Mouse (Mus musculus): ENCODE measurements at regions not wholly inside any gene's neighbourhood (a gene's known extent, or its start where the extent isn't known, plus 50 kb on each side); places are given as distances from the start of the nearest gene placed in this dataset.

DNA sequence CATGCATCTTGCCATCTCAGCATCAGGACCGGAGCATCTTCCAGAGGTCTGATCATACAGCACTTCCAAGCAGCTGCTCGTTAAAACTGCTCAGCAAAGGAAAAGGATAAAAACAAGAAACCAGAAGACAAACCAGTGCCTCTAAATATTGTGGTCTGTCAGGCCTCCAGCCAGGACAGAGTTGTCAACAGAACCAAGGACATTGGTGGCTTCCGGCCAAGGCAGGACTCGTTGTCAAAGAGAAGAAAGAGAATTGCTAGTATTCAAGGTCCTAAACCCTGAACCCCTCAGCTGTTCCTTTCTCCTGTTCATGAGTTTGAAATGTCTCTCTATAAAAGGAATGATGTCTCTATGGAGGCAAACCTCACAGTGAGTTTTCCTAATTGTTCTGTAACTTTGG lies 155.0 kb downstream of the Sp3 start:
- DNase-seq (ENCODE audit: low spot score): no peak

DNA sequence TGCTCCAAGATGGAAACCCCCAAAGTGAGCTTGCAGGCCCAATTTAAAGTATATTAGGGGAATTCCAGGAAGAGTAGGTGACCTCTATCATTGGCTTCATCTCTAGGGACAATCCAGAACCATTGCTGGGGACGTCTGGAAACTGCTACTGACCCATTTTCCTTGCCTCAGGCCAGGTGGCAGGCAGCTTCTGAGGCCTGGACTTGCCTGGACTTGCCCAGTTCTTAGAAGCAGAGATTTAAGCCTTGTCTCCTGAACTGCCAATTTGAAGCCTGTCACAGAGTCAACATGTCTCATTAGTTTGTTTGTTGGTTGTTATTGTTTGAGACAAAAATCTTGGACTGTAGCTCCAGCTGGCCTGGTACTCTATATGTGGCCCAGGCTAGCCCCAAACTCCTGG lies 151.1 kb downstream of the Sp3 start:
- no peak for DNase-seq (ENCODE audit: low spot score)

DNA sequence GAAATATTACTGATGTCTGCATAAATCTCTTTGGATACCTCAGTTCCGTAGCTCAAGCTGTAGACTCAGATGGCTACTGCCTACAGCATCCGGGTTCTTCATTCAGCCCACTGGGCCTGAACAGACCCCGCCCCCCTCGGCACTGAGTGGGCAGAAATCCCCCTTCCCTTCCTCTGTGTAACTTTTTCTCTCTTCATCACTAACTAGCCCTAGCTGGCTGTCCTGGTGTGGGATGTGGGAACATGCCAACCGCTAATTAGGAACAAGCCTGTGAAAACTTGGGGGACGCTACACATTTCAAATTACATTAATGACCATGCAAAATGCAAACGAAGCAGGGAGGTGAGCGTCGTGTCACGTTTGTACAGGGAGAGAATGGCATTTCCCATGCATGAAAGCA lies 147.5 kb downstream of the Sp3 start:
- DNase-seq (ENCODE audit: low spot score): no peak

- no peak for DNase-seq (ENCODE audit: low spot score)
Observed at GRCm38 (mm10) chr2:72838085-72838727, 142.0 kb downstream of the Sp3 start.

DNA sequence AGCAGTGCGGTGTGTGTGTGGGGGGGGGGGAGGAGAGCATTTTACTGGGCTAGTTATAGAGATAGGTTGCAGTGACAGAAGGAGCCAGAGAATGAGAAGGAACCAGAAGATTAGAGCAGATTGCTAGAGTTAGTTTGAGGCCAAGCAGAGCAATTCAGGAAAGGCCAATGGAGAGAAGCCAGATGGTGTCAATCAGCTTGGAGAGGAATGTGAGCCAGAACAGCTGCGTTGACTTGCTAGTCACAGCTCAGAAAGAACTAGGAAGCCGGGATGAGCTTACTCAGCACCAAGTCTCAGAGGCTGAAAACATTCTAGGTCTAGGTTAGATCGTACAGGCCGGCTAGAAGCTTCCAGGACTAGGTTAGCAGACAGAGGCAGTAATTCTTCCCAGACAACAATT lies 140.6 kb downstream of the Sp3 start:
- DNase-seq (ENCODE audit: low spot score): no peak

DNA sequence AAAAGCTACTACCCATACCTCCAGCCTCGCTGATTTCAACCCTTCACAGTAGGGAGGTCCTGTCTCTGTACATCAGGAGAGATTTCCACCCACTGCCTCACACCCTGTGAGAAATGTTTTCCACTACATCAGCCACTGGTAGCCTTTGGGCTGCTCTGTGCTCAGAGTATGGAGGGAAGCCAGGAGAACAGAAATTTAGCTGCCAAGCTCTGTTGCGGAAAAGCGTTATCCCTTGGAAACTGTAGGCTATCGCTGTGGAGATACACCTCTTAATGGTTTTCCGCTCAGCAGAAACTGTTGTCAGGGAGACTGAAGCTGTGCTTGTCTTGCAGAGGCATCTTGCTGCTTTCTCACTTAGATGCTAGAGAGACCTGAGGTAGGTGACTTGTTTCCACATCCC lies 138.9 kb downstream of the Sp3 start:
- no peak for DNase-seq (ENCODE audit: low spot score)

DNA sequence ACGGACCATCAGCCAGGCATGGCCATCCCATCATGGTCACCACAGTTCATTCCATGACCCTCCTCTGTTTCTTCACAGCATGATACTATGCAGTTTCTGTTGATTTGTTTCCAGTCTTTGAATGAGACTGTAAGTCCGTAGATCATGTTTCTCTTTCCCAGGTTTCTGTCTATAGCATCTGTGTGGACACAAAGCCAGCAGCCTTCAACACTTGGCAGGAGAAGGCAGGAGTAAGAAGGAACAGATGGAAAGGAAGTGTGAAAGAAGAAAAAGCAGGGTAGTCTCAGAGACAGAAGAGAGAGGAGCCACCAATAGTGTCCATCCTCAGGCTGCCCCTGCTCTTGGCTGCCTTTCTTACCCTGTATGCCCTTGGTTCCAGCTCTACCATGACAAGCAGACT lies 136.6 kb downstream of the Sp3 start:
- DNase-seq (ENCODE audit: low spot score): no peak

- no peak for DNase-seq (ENCODE audit: low spot score)
Observed at GRCm38 (mm10) chr2:72849441-72850192, 130.6 kb downstream of the Sp3 start.

DNA sequence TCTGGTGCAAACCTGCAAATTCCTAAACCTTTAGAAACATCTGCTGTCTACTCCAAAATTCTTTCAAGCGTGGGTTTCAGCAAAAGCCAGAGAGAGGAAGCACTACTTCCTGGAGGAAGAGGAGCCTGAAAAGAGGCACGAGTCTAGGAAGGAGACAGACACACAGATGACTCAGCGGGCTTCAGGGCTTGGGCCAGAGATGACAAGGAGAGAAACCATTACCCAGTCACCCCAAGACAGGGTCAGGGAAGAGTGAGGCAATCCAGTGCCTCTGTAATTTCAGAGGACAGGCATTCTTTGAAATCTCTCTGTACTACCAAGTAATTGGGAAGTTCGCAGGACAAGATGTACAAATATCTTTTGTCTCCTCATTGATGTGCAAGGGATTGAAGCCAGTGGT lies 127.7 kb downstream of the Sp3 start:
- DNase-seq (ENCODE audit: low spot score): no peak

DNA sequence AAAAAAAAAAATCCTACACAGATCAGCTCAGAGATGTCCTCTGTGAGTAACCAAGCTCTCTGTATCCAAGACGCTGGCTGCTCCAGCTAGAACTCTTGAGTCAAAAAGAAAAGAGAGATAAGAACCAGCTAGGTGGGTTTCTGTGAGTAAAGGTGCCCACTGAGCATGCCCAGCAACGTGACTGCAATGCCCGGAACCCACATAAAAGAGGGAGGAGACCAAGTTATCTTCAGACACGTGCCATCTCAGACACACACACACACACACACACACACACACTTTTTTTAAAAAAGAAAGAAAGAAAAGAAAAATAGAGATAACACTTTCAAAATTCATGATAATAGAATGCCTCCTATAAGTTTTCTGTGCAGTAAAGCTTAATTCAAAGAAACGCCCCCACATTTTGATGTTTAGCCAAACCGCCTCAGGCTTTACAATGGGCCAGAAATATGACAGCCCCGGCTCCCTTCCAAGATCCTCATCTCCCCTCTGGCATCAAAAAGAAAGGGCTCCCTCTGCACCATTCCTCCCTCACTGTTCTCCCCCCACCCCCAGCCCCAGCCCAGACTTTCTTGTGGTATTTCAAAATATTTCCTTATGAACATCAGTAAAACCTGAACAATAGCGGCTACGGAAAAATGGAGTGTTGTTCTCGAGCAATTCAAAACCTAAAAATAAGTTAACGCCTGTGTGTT lies 124.8 kb downstream of the Sp3 start:
- no peak for DNase-seq (ENCODE audit: low spot score)

DNA sequence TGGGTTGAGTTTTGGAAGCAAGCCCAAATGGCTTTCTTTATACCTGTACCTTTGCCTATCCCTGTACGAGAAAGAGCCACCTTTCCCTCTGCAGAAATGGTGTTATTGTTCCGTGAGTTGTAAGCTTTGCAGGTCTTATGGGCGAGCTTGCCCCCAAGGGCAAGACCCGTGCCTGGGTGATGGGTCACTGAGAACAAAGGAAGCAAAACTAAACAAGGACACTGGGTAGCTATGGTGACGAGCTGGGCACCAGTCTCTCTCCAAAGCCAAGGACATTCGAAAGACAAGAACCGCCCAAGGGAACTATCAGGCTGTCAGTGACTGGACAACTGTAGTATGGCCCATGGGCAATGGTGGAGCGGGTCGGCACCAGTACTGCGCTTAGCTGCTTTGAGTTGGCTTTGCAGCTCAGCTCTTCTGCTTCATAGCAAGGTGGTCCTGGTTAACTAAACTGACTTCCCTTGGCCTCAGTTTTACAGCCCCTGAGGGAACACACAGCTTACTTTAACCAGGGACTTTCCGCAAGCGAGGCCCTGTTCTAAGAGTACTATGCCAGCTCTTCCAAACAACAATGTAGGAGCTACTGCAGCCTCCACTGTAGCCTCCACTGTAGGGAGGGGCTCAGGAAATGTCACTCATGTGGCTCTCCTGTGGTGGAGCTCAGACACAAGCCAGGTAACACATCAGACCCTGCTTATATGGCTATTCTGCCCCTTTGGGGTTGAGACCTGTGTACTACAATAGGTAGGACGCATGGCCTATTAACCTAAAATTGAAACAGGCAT lies 124.1 kb downstream of the Sp3 start:
- DNase-seq (ENCODE audit: low spot score): no peak

DNA sequence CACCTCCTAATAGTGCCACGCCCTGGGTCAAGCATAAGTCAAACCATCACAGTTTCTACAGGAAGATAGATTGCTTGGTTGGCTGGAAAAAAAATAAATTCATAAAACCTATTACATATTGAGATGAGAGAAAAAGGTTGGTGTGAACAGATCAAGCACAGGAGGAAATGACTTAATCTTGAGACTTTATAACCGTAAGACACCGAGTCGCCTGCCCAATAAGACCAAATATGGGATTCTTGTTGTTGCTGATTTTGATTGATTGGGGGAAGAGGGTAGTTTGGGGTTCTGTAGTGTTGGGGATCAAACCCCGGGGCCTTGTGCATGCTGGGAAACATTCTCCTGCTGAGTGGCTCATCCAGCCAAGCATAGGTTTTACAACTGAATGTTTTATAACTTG lies 122.9 kb downstream of the Sp3 start:
- DNase-seq (ENCODE audit: low spot score): no peak

DNA sequence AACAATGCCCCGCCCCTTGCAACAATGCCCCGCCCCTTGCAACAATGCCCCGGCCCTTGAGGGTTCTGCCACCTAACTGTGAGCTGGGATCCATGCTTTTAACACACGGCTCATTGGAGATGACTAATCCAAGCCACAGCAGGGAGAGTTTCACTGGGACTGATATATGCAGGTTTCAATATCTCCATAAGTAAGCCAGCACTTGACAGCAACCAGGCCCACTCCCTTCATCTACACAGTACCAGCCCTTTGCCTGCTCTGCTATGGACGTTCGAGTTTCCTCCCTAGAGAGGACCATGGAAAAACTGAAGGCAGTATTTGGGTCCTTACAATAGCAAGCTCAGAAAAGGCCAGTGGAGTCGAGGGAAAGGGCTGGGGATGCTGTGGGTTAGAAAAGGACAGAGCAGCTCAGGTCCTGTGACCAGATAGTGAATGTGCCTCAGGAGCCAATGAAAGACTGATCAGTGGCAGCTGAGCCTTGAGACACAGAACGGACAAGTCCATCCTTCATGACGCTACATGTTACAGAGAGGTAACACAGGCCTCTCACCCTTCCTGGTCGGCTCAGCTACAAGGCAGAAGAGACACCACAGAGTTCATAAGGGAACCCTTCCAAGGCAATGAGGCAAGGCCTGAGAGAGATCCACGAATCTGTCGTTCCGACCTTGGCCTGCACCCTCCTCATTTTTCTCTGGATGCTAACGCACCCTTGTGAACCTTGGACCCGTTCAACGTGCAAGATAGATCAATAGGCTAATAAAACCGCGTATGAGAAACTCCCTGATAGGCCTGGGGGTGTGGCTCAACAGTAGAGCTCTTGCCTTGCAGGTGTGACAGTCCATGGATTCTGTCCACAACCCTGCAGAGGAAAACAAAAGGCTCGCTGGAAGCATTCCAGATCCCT lies 114.5 kb downstream of the Sp3 start:
- no peak for DNase-seq (ENCODE audit: low spot score)

DNA sequence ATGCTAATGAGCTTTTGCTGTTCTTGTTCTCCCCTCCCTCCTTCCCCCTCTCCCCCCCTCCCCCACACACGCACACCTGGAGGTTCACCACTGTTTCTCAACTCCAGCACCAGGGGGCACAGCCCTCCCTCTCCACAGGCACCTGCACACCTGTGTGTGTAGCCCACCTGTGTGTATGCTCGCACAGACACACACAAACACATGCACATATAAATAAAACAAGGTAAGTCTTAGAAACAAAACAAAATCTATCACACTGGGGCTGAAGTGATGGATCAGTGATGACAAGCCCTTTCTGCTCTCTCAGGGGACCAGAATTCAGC lies 113.9 kb downstream of the Sp3 start:
- no peak for DNase-seq (ENCODE audit: low spot score)

DNA sequence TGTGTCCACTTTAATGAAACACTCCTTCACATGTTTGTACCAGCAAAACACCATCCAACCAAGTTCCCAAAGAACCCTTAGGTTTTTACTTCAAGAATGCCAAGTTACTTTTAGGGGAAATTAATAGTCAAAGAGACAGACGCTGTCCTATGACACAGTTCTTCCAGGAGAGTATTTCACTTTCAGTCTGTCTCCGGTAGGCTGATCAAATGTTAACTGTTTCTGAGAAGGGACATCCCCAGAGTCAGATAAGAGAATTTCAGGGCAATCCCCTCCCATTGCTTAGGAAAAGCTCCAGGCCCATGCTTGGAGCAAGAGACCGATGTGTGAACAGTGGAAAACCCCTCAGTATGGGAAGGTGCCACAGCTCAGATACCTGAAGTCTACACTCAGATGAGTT lies 112.1 kb downstream of the Sp3 start:
- DNase-seq (ENCODE audit: low spot score): no peak

DNA sequence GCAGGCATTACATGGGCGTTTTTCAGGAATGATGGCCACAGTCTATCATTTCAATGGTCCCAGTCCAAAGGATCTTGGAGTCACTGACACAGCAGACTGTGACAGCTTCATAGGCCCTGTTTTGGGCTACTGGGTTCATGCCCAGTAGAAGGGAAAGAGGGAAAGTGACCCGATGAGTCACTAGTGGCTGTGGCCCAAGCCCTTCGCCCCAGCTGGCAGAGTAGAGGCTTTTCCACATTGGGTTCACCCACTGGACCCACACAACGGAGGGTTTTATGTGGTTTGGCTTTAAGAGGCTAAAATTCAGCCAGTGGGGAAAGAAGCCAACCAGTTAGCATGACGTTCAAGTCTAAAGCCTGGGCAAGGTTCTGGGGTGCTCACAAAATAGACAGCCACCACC lies 108.4 kb downstream of the Sp3 start:
- DNase-seq (ENCODE audit: low spot score): no peak

- no peak for DNase-seq (ENCODE audit: low spot score)
Observed at GRCm38 (mm10) chr2:72873948-72874347, 106.3 kb downstream of the Sp3 start.

GRCm38 (mm10) chr2:72874533-72874932 lies 105.7 kb downstream of the Sp3 start:
- no peak for DNase-seq (ENCODE audit: low spot score)

DNA sequence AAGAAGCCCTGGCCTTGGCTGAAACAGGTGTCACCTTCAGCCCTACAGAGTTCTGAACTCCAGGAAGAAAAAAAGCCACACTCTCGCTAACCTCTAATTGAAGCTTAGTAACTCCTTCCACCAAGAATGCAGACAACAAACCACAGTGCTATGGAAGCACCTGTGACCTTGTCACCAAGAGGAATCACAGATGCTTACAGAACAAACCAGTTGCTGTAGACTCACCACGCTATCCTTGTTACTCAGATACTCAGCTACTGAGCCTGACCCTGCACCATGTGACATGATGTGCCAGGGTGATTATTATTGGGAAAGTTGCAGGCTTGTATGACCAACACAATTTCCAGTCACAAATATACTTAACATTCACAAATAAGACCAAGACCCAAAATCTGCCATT lies 104.6 kb downstream of the Sp3 start:
- no peak for DNase-seq (ENCODE audit: low spot score)

GRCm38 (mm10) chr2:72880016-72880415 lies 100.2 kb downstream of the Sp3 start:
- DNase-seq (ENCODE audit: low spot score): no peak

DNA sequence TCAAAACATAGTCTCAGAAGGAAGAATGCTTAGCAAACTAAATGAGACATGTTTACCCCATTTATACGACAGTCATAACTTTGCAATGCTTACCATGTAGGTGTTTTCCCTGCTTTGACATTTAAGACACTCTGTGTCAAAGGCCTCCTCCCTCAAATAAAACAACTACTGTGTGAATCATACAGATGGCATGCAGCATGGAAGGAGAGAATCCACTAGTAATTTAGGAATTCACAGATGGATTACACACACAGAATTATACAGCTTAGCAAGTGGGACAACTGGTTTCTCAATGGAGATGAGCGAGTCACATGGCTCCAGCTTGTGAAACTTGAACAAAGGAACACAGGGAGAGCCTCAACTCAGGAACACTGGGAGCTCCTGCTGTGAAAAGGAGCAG lies 98.7 kb downstream of the Sp3 start:
- no peak for DNase-seq (ENCODE audit: low spot score)

DNA sequence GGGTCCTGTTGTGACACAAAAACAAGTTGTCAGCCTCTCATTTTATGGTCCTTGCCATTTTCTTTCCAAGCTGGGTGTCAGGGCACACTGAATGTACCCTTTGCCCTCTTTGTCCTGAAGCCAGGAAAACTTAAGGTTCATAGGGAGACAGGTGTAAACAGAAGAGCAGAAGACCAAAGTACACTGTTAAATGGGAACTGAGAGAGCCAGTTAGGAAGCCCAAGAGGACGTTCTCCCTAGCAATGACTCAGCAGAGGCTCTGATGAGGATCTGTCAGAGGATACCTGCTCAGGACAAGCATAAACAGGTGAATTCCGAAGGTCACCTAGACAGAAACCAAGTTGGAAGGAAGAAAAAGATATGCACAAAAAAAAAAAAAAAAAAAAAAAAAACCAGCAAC lies 94.0 kb downstream of the Sp3 start:
- no peak for DNase-seq (ENCODE audit: low spot score)
